Mouse (Mus musculus): ENCODE data around the gene Opn1mw. TPM values are rescaled to one million over a fixed set of nuclear protein-coding genes. Genes with fewer than 3 reads are reported as not detected.
A peak's percentile ranks its signal among the peaks of the same experiment; 100 is the strongest.
"Not testable (repeated sequence)": the region's sequence is repeated elsewhere in the genome, so short reads cannot be mapped to it uniquely, and the experiment has no call there.

Gene Opn1mw
- not detected in 2 replicates for polyA plus RNA-seq (2015; fragmentation: Nextera tagmentation; extraction: Ambion mirVana)

- Histone ChIP-seq H3K4me2 (replicated peaks) (no peak within 1 kb of the TSS), H3K4me1 (replicated peaks) (no peaks in the 10 kb centered on the region), H3K4me3 (replicated peaks) (no peak within 1 kb of the TSS), H3K36me3 (no peaks in the 10 kb centered on the region), H3K9ac (no peak within 1 kb of the TSS), H3K27me3 (replicated peaks) (no peaks in the 10 kb centered on the region), H3K9me3 (no peaks in the 10 kb centered on the region), H3K27ac (no peak within 1 kb of the TSS)
- ATAC-seq, result no peak
Observed at GRCm38 (mm10) chrX:74127164-74127563, at the start of gene Opn1mw. TSS of gene Opn1mw (plus strand) at chrX:74127464.

GRCm38 (mm10) chrX:74084276-74084837 is 42.9 kb upstream of the Opn1mw start:
- H3K9ac ChIP-seq, result peak overlapping the region; percentile 67; the same call in 1 of the 2 replicates
- no peaks in the 10 kb centered on the region for H3K27me3 ChIP-seq (replicated peaks)
- peak overlapping the region; percentile 57 for H3K4me3 ChIP-seq (replicated peaks)
- no peaks in the 10 kb centered on the region for H3K9me3 ChIP-seq
- ATAC-seq, result no peak
- peak overlapping the region; percentile 49 for H3K4me2 ChIP-seq (replicated peaks)
- H3K27ac ChIP-seq, result no peak overlapping the region
- no peaks in the 10 kb centered on the region for H3K36me3 ChIP-seq
- no peaks in the 10 kb centered on the region for H3K4me1 ChIP-seq (replicated peaks)
- WGBS, result 26% methylated on average over 17 of the region's 17 CpGs

- H3K36me3 ChIP-seq, result no peaks in the 10 kb centered on the region
- no peaks in the 10 kb centered on the region for H3K4me1 ChIP-seq (replicated peaks)
- no peaks in the 10 kb centered on the region for H3K27me3 ChIP-seq (replicated peaks)
- WGBS, result 30% methylated on average over 30 of the region's 56 CpGs
- peak; percentile 76 for ATAC-seq
- H3K9ac ChIP-seq, result peak overlapping the region; percentile 67
- no peaks in the 10 kb centered on the region for H3K9me3 ChIP-seq
- H3K4me3 ChIP-seq (replicated peaks), result peak overlapping the region; percentile 57
- peak overlapping the region; percentile 89 for H3K27ac ChIP-seq
- H3K4me2 ChIP-seq (replicated peaks), result peak overlapping the region; percentile 49
Observed at GRCm38 (mm10) chrX:74084946-74085498, 42.2 kb upstream of the Opn1mw start.

- H3K27ac ChIP-seq, result peak overlapping the region; percentile 89
- WGBS, result 11% methylated on average over 23 of the region's 27 CpGs
- peak; percentile 100 for ATAC-seq
Observed at GRCm38 (mm10) chrX:74085601-74086038, 41.6 kb upstream of the Opn1mw start.

GRCm38 (mm10) chrX:74095130-74095529 is 32.1 kb upstream of the Opn1mw start:
- WGBS, result 64% methylated on average over 1 of the region's 1 CpGs
- no peak for ATAC-seq
- no peak overlapping the region for H3K4me2 ChIP-seq (replicated peaks)
- H3K4me3 ChIP-seq (replicated peaks), result no peak overlapping the region
- no peaks in the 10 kb centered on the region for H3K27me3 ChIP-seq (replicated peaks)
- H3K27ac ChIP-seq, result no peak overlapping the region
- H3K4me1 ChIP-seq (replicated peaks), result no peaks in the 10 kb centered on the region
- no peaks in the 10 kb centered on the region for H3K36me3 ChIP-seq
- no peak overlapping the region for H3K9ac ChIP-seq
- no peaks in the 10 kb centered on the region for H3K9me3 ChIP-seq

More at GRCm38 (mm10) chrX:74085601-74086038, 41.6 kb upstream of the Opn1mw start:
- no peaks in the 10 kb centered on the region for H3K36me3 ChIP-seq
- peak overlapping the region; percentile 67 for H3K9ac ChIP-seq
- H3K4me2 ChIP-seq (replicated peaks), result peak overlapping the region; percentile 48
- no peaks in the 10 kb centered on the region for H3K27me3 ChIP-seq (replicated peaks)
- no peaks in the 10 kb centered on the region for H3K4me1 ChIP-seq (replicated peaks)
- no peaks in the 10 kb centered on the region for H3K9me3 ChIP-seq
- peak overlapping the region; percentile 57 for H3K4me3 ChIP-seq (replicated peaks)

- Histone ChIP-seq H3K27me3 (replicated peaks) (no peaks in the 10 kb centered on the region), H3K27ac (no peak overlapping the region), H3K4me1 (replicated peaks) (no peaks in the 10 kb centered on the region), H3K36me3 (no peaks in the 10 kb centered on the region), H3K9me3 (no peaks in the 10 kb centered on the region), H3K4me2 (replicated peaks) (no peak overlapping the region), H3K9ac (no peak overlapping the region), H3K4me3 (replicated peaks) (no peak overlapping the region)
- 62% methylated on average over 4 of the region's 4 CpGs for WGBS
- no peak for ATAC-seq
Observed at GRCm38 (mm10) chrX:74103457-74104188, 23.6 kb upstream of the Opn1mw start.

- Histone ChIP-seq H3K9ac (no peak overlapping the region), H3K4me3 (replicated peaks) (no peak overlapping the region), H3K9me3 (no peaks in the 10 kb centered on the region), H3K36me3 (no peaks in the 10 kb centered on the region), H3K27me3 (replicated peaks) (0 out of 2 replicates have a peak, but pooled peaks cover 3% of the 10 kb centered on the region), H3K27ac (no peak overlapping the region), H3K4me1 (replicated peaks) (no peaks in the 10 kb centered on the region), H3K4me2 (replicated peaks) (no peak overlapping the region)
- no peak for ATAC-seq
- 40% methylated on average over 2 of the region's 2 CpGs for WGBS
Observed at GRCm38 (mm10) chrX:74105916-74106315, 21.3 kb upstream of the Opn1mw start.

GRCm38 (mm10) chrX:74108747-74109146 is 18.5 kb upstream of the Opn1mw start:
- Histone ChIP-seq H3K27me3 (replicated peaks) (0 out of 2 replicates have a peak, but pooled peaks cover 3% of the 10 kb centered on the region), H3K9me3 (no peaks in the 10 kb centered on the region), H3K27ac (no peak overlapping the region), H3K4me3 (replicated peaks) (no peak overlapping the region), H3K4me1 (replicated peaks) (no peaks in the 10 kb centered on the region), H3K36me3 (no peaks in the 10 kb centered on the region), H3K9ac (no peak overlapping the region), H3K4me2 (replicated peaks) (no peak overlapping the region)
- ATAC-seq, result no peak
- 56% methylated on average over 3 of the region's 3 CpGs for WGBS

GRCm38 (mm10) chrX:74114036-74114435 is 13.2 kb upstream of the Opn1mw start:
- no peak overlapping the region for H3K27ac ChIP-seq
- ATAC-seq, result no peak

GRCm38 (mm10) chrX:74115511-74115910 is 11.8 kb upstream of the Opn1mw start:
- Histone ChIP-seq H3K27ac (no peak overlapping the region), H3K4me1 (replicated peaks) (no peaks in the 10 kb centered on the region), H3K4me3 (replicated peaks) (peak overlapping the region; percentile 24), H3K27me3 (replicated peaks) (no peaks in the 10 kb centered on the region), H3K36me3 (no peaks in the 10 kb centered on the region), H3K9me3 (no peaks in the 10 kb centered on the region), H3K4me2 (replicated peaks) (peak overlapping the region; percentile 51), H3K9ac (no peak overlapping the region)
- 24% methylated on average over 10 of the region's 10 CpGs for WGBS
- peak; percentile 85 for ATAC-seq

More at GRCm38 (mm10) chrX:74114036-74114435, 13.2 kb upstream of the Opn1mw start:
- no peaks in the 10 kb centered on the region for H3K4me1 ChIP-seq (replicated peaks)
- H3K27me3 ChIP-seq (replicated peaks), result no peaks in the 10 kb centered on the region
- no peak overlapping the region for H3K4me3 ChIP-seq (replicated peaks)
- no peaks in the 10 kb centered on the region for H3K9me3 ChIP-seq
- H3K9ac ChIP-seq, result no peak overlapping the region
- no peak overlapping the region for H3K4me2 ChIP-seq (replicated peaks)
- no peaks in the 10 kb centered on the region for H3K36me3 ChIP-seq

GRCm38 (mm10) chrX:74124975-74125374 is 2.3 kb upstream of the Opn1mw start:
- no peak for ATAC-seq
- Histone ChIP-seq H3K36me3 (no peaks in the 10 kb centered on the region), H3K27me3 (replicated peaks) (no peaks in the 10 kb centered on the region), H3K9me3 (no peaks in the 10 kb centered on the region), H3K9ac (no peak overlapping the region), H3K4me2 (replicated peaks) (no peak overlapping the region), H3K4me1 (replicated peaks) (no peaks in the 10 kb centered on the region), H3K27ac (no peak overlapping the region), H3K4me3 (replicated peaks) (no peak overlapping the region)
- WGBS, result 55% methylated on average over 2 of the region's 2 CpGs

- not testable (repeated sequence) for H3K4me2 ChIP-seq (replicated peaks); H3K9me3 ChIP-seq; H3K36me3 ChIP-seq; H3K27ac ChIP-seq; H3K4me3 ChIP-seq (replicated peaks); H3K27me3 ChIP-seq (replicated peaks); ATAC-seq; H3K9ac ChIP-seq; H3K4me1 ChIP-seq (replicated peaks)
- WGBS, result 32% methylated on average over 1 of the region's 1 CpGs
Observed at GRCm38 (mm10) chrX:74135263-74135662, 8.0 kb downstream of the Opn1mw start, which contains the start of gene Mecp2. TSS of gene Mecp2 (minus strand) at chrX:74135363.
